Mouse (Mus musculus) spleen, postnatal 10 days (tissue): ENCODE data around the gene Sema6d.

ENCODE experiments used
- DNase-seq, 2 experiments: peaks; one replicate each; pipeline ENCODE4 v3.0.0; 2021 to 2022; ENCODE audit warnings: low spot score in 2 of 2

Sema6d gene

GRCm38 (mm10) chr2:124168411-124168810 lies 78.6 kb downstream of the Sema6d start:
- no peak for DNase-seq

GRCm38 (mm10) chr2:124171718-124172117 lies 81.9 kb downstream of the Sema6d start:
- no peak for DNase-seq

- no peak for DNase-seq
Measured at GRCm38 (mm10) chr2:124176265-124176664, 86.5 kb downstream of the Sema6d start.

- DNase-seq: no peak
Measured at GRCm38 (mm10) chr2:124176711-124177169, 87.0 kb downstream of the Sema6d start.

- DNase-seq: no peak
Measured at GRCm38 (mm10) chr2:124189271-124189670, 99.5 kb downstream of the Sema6d start.

GRCm38 (mm10) chr2:124194041-124194440 lies 104.3 kb downstream of the Sema6d start:
- DNase-seq: no peak

- DNase-seq: no peak
Measured at GRCm38 (mm10) chr2:124201493-124201892, 111.7 kb downstream of the Sema6d start.

GRCm38 (mm10) chr2:124202475-124202990 lies 112.8 kb downstream of the Sema6d start:
- no peak for DNase-seq

GRCm38 (mm10) chr2:124205811-124206210 lies 116.0 kb downstream of the Sema6d start:
- DNase-seq: no peak

GRCm38 (mm10) chr2:124208251-124208650 lies 118.5 kb downstream of the Sema6d start:
- no peak for DNase-seq

GRCm38 (mm10) chr2:124223559-124223958 lies 133.8 kb downstream of the Sema6d start:
- DNase-seq: no peak

- no peak for DNase-seq
Measured at GRCm38 (mm10) chr2:124224328-124224727, 134.6 kb downstream of the Sema6d start.

GRCm38 (mm10) chr2:124234636-124235221 lies 145.0 kb downstream of the Sema6d start:
- DNase-seq: no peak

GRCm38 (mm10) chr2:124235237-124236055 lies 145.7 kb downstream of the Sema6d start:
- DNase-seq: no peak

- DNase-seq: no peak
Measured at GRCm38 (mm10) chr2:124236831-124237230, 147.1 kb downstream of the Sema6d start.

- DNase-seq: no peak
Measured at GRCm38 (mm10) chr2:124243608-124244007, 153.8 kb downstream of the Sema6d start.

GRCm38 (mm10) chr2:124244543-124245245 lies 154.9 kb downstream of the Sema6d start:
- DNase-seq: no peak

- no peak for DNase-seq
Measured at GRCm38 (mm10) chr2:124258108-124258507, 168.3 kb downstream of the Sema6d start.

GRCm38 (mm10) chr2:124264309-124264708 lies 174.5 kb downstream of the Sema6d start:
- DNase-seq: no peak

GRCm38 (mm10) chr2:124271156-124271555 lies 181.4 kb downstream of the Sema6d start:
- no peak for DNase-seq

- no peak for DNase-seq
Measured at GRCm38 (mm10) chr2:124277492-124277891, 187.7 kb downstream of the Sema6d start.

GRCm38 (mm10) chr2:124285109-124285508 lies 195.3 kb downstream of the Sema6d start:
- DNase-seq: no peak
